Mouse (Mus musculus): ENCODE measurements at regions not wholly inside any gene's neighbourhood (a gene's known extent, or its start where the extent isn't known, plus 50 kb on each side); places are given as distances from the start of the nearest gene placed in this dataset.
A peak's percentile ranks its signal among the peaks of the same experiment; 100 is the strongest.

- no peak overlapping the region for H3K4me2 ChIP-seq (replicated peaks)
- ATAC-seq (ENCODE audit: low FRiP score): no peak
- no peaks in the 10 kb centered on the region for H3K27me3 ChIP-seq
- no peak overlapping the region for H3K4me3 ChIP-seq
- WGBS: 95% methylated on average over 4 of the region's 4 CpGs
- H3K9ac ChIP-seq: no peak overlapping the region
- H3K27ac ChIP-seq: no peak overlapping the region
- peaks cover 6% of the 10 kb centered on the region; the same call in 1 of the 2 replicates for H3K4me1 ChIP-seq
- H3K9me3 ChIP-seq (replicated peaks): no peaks in the 10 kb centered on the region
- H3K36me3 ChIP-seq: no peaks in the 10 kb centered on the region
Observed at GRCm38 (mm10) chr1:190497474-190497873, 327.0 kb upstream of the Prox1 start.

GRCm38 (mm10) chr1:190495741-190496520 is 325.4 kb upstream of the Prox1 start:
- H3K36me3 ChIP-seq: no peaks in the 10 kb centered on the region
- 58% methylated on average over 10 of the region's 10 CpGs for WGBS
- H3K9me3 ChIP-seq (replicated peaks): 0 out of 2 replicates have a peak, but pooled peaks cover 3% of the 10 kb centered on the region
- H3K27me3 ChIP-seq: no peaks in the 10 kb centered on the region
- H3K27ac ChIP-seq: no peak overlapping the region
- H3K9ac ChIP-seq: 0 out of 2 replicates have a peak overlapping the region, but pooled peaks have one; percentile 13
- H3K4me2 ChIP-seq (replicated peaks): no peak overlapping the region
- peaks cover 6% of the 10 kb centered on the region; the same call in 1 of the 2 replicates for H3K4me1 ChIP-seq
- H3K4me3 ChIP-seq: no peak overlapping the region
- ATAC-seq (ENCODE audit: low FRiP score): no peak

- Histone ChIP-seq H3K9me3 (replicated peaks) (no peaks in the 10 kb centered on the region), H3K36me3 (no peaks in the 10 kb centered on the region), H3K9ac (no peak overlapping the region), H3K27me3 (no peaks in the 10 kb centered on the region), H3K4me1 (no peaks in the 10 kb centered on the region), H3K27ac (no peak overlapping the region), H3K4me3 (no peak overlapping the region), H3K4me2 (replicated peaks) (no peak overlapping the region)
- 72% methylated on average over 7 of the region's 7 CpGs for WGBS
- no peak for ATAC-seq (ENCODE audit: low FRiP score)
Observed at GRCm38 (mm10) chr1:190486551-190487104, 316.1 kb upstream of the Prox1 start.

- Histone ChIP-seq H3K9ac (no peak overlapping the region), H3K4me3 (no peak overlapping the region), H3K27ac (no peak overlapping the region), H3K36me3 (no peaks in the 10 kb centered on the region), H3K4me1 (no peaks in the 10 kb centered on the region), H3K27me3 (no peaks in the 10 kb centered on the region), H3K9me3 (replicated peaks) (no peaks in the 10 kb centered on the region; the same call in none of the 2 replicates), H3K4me2 (replicated peaks) (no peak overlapping the region)
- 87% methylated on average over 13 of the region's 13 CpGs for WGBS
- no peak for ATAC-seq (ENCODE audit: low FRiP score)
Observed at GRCm38 (mm10) chr1:190483366-190483765, 312.9 kb upstream of the Prox1 start.

- H3K9me3 ChIP-seq (replicated peaks): no peaks in the 10 kb centered on the region; the same call in none of the 2 replicates
- H3K9ac ChIP-seq: no peak overlapping the region
- H3K36me3 ChIP-seq: no peaks in the 10 kb centered on the region
- no peaks in the 10 kb centered on the region for H3K4me1 ChIP-seq
- no peak overlapping the region for H3K27ac ChIP-seq
- no peak for ATAC-seq (ENCODE audit: low FRiP score)
- no peaks in the 10 kb centered on the region for H3K27me3 ChIP-seq
- no peak overlapping the region for H3K4me3 ChIP-seq
- H3K4me2 ChIP-seq (replicated peaks): no peak overlapping the region
- 82% methylated on average over 11 of the region's 11 CpGs for WGBS
Observed at GRCm38 (mm10) chr1:190481071-190481470, 310.6 kb upstream of the Prox1 start.

- no peak for ATAC-seq (ENCODE audit: low FRiP score)
- Histone ChIP-seq H3K4me2 (replicated peaks) (no peak overlapping the region), H3K9me3 (replicated peaks) (no peaks in the 10 kb centered on the region; the same call in none of the 2 replicates), H3K4me1 (no peaks in the 10 kb centered on the region), H3K36me3 (no peaks in the 10 kb centered on the region), H3K27me3 (no peaks in the 10 kb centered on the region), H3K27ac (no peak overlapping the region), H3K9ac (no peak overlapping the region), H3K4me3 (no peak overlapping the region)
- 60% methylated on average over 9 of the region's 9 CpGs for WGBS
Observed at GRCm38 (mm10) chr1:190480601-190481000, 310.1 kb upstream of the Prox1 start.

- H3K4me3 ChIP-seq: no peak overlapping the region
- H3K4me1 ChIP-seq: no peaks in the 10 kb centered on the region
- 81% methylated on average over 8 of the region's 8 CpGs for WGBS
- H3K27me3 ChIP-seq: no peaks in the 10 kb centered on the region
- no peak overlapping the region for H3K27ac ChIP-seq
- no peaks in the 10 kb centered on the region for H3K9me3 ChIP-seq (replicated peaks)
- no peak for ATAC-seq (ENCODE audit: low FRiP score)
- no peak overlapping the region for H3K9ac ChIP-seq
- H3K4me2 ChIP-seq (replicated peaks): no peak overlapping the region
- H3K36me3 ChIP-seq: no peaks in the 10 kb centered on the region
Observed at GRCm38 (mm10) chr1:190472761-190473160, 302.2 kb upstream of the Prox1 start.

GRCm38 (mm10) chr1:190470336-190470735 is 299.8 kb upstream of the Prox1 start:
- Histone ChIP-seq H3K27ac (no peak overlapping the region), H3K9me3 (replicated peaks) (no peaks in the 10 kb centered on the region), H3K4me2 (replicated peaks) (no peak overlapping the region), H3K4me3 (no peak overlapping the region), H3K4me1 (no peaks in the 10 kb centered on the region), H3K9ac (no peak overlapping the region), H3K27me3 (no peaks in the 10 kb centered on the region), H3K36me3 (no peaks in the 10 kb centered on the region)
- no peak for ATAC-seq (ENCODE audit: low FRiP score)
- 85% methylated on average over 9 of the region's 9 CpGs for WGBS

GRCm38 (mm10) chr1:190457541-190458061 is 287.1 kb upstream of the Prox1 start:
- Histone ChIP-seq H3K36me3 (no peaks in the 10 kb centered on the region), H3K4me3 (no peak overlapping the region), H3K9me3 (replicated peaks) (no peaks in the 10 kb centered on the region), H3K4me1 (peaks cover 11% of the 10 kb centered on the region), H3K27ac (no peak overlapping the region), H3K9ac (no peak overlapping the region), H3K4me2 (replicated peaks) (no peak overlapping the region), H3K27me3 (peaks cover 5% of the 10 kb centered on the region)
- WGBS: 30% methylated on average over 12 of the region's 12 CpGs
- ATAC-seq (ENCODE audit: low FRiP score): peak; percentile 60

GRCm38 (mm10) chr1:190453549-190453948 is 283.0 kb upstream of the Prox1 start:
- Histone ChIP-seq H3K4me3 (no peak overlapping the region), H3K9me3 (replicated peaks) (no peaks in the 10 kb centered on the region), H3K9ac (no peak overlapping the region), H3K27ac (no peak overlapping the region), H3K4me1 (peaks cover 11% of the 10 kb centered on the region), H3K4me2 (replicated peaks) (no peak overlapping the region), H3K27me3 (peaks cover 11% of the 10 kb centered on the region), H3K36me3 (no peaks in the 10 kb centered on the region)
- 81% methylated on average over 10 of the region's 10 CpGs for WGBS
- ATAC-seq (ENCODE audit: low FRiP score): no peak

- ATAC-seq (ENCODE audit: low FRiP score): no peak
- H3K9ac ChIP-seq: no peak overlapping the region
Observed at GRCm38 (mm10) chr1:190452115-190452842, 281.8 kb upstream of the Prox1 start.

GRCm38 (mm10) chr1:190448263-190448662 is 277.7 kb upstream of the Prox1 start:
- H3K36me3 ChIP-seq: no peaks in the 10 kb centered on the region
- H3K9me3 ChIP-seq (replicated peaks): no peaks in the 10 kb centered on the region
- H3K27ac ChIP-seq: no peak overlapping the region
- peaks cover 17% of the 10 kb centered on the region for H3K27me3 ChIP-seq
- no peak overlapping the region for H3K4me3 ChIP-seq
- no peaks in the 10 kb centered on the region for H3K4me1 ChIP-seq
- WGBS: 12% methylated on average over 8 of the region's 8 CpGs
- no peak overlapping the region for H3K9ac ChIP-seq
- ATAC-seq (ENCODE audit: low FRiP score): no peak
- no peak overlapping the region for H3K4me2 ChIP-seq (replicated peaks)

More at GRCm38 (mm10) chr1:190452115-190452842, 281.8 kb upstream of the Prox1 start:
- Histone ChIP-seq H3K27ac (no peak overlapping the region), H3K4me2 (replicated peaks) (no peak overlapping the region), H3K4me3 (no peak overlapping the region), H3K9me3 (replicated peaks) (no peaks in the 10 kb centered on the region), H3K36me3 (no peaks in the 10 kb centered on the region), H3K27me3 (peaks cover 22% of the 10 kb centered on the region), H3K4me1 (peaks cover 4% of the 10 kb centered on the region)
- WGBS: 68% methylated on average over 11 of the region's 11 CpGs

Data from hindbrain, embryonic 12.5 days (tissue).